Mouse (Mus musculus): Measurements from ENCODE around the gene Paip2b.

- TF ChIP-seq RCOR1 (IDR thresholded peaks at IDR 0.05; ENCODE audit: low read depth, low read length), result no peak
- peak in 1 of 2 experiments; percentile 88; a peak in 3 of 4 replicates for TF ChIP-seq POLR2A (IDR thresholded peaks at IDR 0.05; ENCODE audit: control insufficient read depth in 1 of 2, insufficient read depth in 1 of 2, low read depth in 1 of 2, low read length in 2 of 2, poor library complexity in 1 of 2)
- TF ChIP-seq CTCF (IDR thresholded peaks at IDR 0.05 in 2 of 3, conservative IDR thresholded peaks at IDR 0.05 in 1 of 3; ENCODE audit: control insufficient read depth in 1 of 3, insufficient read depth in 1 of 3, low read depth in 2 of 3, low read length in 3 of 3, poor library complexity in 1 of 3, severe bottlenecking in 1 of 3), result no peak
- 0 out of 2 replicates have a peak, but pooled peaks have one; percentile 56 for TF ChIP-seq MYC (IDR thresholded peaks at IDR 0.05; ENCODE audit: low read depth, low read length)
- no peak for TF ChIP-seq POLR2AphosphoS5 (IDR thresholded peaks at IDR 0.05; ENCODE audit: borderline replicate concordance, low read depth, low read length)
- TF ChIP-seq KAT2A (conservative IDR thresholded peaks at IDR 0.05; ENCODE audit: low read depth, low read length), result no peak; the same call in 1 of the 2 replicates
These were observed 36.7 kb downstream of the Paip2b start, which contains the start of gene Nagk for GRCm38 (mm10) chr6:83794760-83795296.

Measured in MEL (cell line).